Mouse (Mus musculus) cerebellum, adult (tissue): Measurements from ENCODE around the gene Tmie.
"Not testable (repeated sequence)": the region's sequence is repeated elsewhere in the genome, so short reads cannot be mapped to it uniquely, and the experiment has no call there.

Experiments used
- ATAC-seq: cut with Nextera tagmentation; 2 replicates; pipeline ENCODE4 v1.9.2; 2017; ENCODE audit warnings: mild to moderate bottlenecking, moderate library complexity, mixed read lengths; ENCODE audit not compliant: insufficient number of reproducible peaks, low FRiP score, low TSS enrichment

Gene Tmie

GRCm38 (mm10) chr9:110844206-110844605 is 35.7 kb downstream of the Tmie start, which contains the start of gene Prss46:
TSS of gene Prss46 (plus strand) at chr9:110844506.
- no peak for ATAC-seq

GRCm38 (mm10) chr9:110841438-110841837 is 38.5 kb downstream of the Tmie start:
- ATAC-seq = no peak

DNA sequence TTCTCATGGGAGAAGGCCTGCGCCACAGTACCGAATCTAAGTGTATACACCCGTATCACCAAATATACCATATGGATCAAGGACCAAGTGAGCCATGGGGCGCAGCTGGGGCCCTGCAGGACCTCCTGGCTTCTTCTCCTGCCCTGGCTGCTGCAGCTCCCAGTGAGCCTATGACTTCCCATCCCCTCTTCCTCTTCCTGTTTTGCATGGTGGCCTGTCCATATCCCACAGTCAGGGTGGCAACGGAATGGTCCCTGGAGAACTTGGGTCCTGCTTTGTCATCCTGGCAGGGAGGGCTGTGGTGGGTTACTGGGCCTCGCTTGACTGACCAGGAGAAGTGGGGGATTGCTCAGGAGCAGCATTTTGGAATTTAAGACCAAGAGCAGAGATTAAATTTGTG is 39.0 kb downstream of the Tmie start:
- ATAC-seq = no peak

GRCm38 (mm10) chr9:110836112-110836511 is 43.8 kb downstream of the Tmie start:
- no peak for ATAC-seq

DNA sequence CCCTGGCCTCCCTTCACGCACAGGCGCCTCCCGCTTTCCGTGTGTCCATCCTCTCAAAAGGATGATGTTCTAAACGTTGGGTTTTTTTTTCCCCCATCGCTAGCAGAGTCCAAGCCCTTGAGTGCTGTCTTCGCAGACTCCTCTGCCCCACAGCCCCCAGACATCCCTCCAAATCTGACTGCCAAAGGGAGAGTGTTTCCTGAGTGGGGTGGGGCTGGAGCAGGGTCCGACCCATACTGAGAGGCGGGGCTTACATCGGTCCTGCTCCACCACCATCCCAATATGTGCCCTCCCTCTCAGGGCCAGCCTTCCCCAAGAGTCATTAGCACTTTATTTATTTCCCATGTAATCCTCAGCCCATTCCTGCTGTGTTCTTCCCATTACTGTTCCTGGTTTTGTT is 45.0 kb downstream of the Tmie start:
- ATAC-seq = no peak

DNA sequence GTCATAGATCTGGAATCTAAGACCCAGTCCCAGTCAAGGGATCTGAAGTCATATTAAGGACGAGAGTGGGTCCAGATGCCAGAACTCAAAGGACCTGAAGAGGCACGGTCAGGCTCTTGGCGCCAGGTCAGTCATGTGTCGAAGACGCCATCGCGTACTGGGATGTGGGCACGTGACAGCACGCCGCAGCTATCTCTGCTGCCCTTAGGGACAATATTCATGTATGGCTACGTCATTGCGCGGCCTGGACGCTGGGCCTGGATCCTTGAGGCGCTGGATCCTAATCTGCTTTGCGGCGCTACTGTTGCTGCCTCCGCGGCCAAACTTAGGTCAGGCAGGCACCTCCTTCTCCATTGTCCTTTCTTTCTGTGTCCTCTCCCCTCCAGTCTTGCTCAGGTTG is 45.5 kb downstream of the Tmie start, which contains the start of gene Prss45:
Gene Prss45, plus strand, starts transcription at position 178 of the 400 bp plus-strand sequence.
- no peak for ATAC-seq

DNA sequence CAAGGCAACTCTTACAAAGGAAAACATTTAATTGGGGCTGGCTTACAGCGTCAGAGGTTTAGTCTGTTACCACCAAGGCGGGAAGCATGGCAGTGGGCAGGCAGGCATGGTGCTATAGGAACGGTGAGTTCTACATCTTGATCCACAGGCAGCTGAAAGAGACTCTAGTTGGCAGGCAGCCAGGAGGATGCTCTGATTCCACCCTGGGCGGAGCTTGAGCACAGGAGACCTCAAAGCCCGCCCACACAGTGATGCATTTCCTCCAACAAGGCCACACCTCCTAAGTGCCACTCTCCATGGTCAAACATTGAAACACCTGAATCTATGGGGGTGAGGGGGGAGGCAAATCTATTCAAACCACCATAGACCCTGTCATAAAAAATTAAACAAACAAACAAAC is 46.9 kb downstream of the Tmie start:
- ATAC-seq = no peak

GRCm38 (mm10) chr9:110826390-110826789 is 53.5 kb downstream of the Tmie start, which contains the start of gene Prss43:
TSS of gene Prss43 (plus strand) at chr9:110826690.
- no peak for ATAC-seq

- ATAC-seq = no peak
These were observed 54.1 kb downstream of the Tmie start for GRCm38 (mm10) chr9:110825832-110826231.

DNA sequence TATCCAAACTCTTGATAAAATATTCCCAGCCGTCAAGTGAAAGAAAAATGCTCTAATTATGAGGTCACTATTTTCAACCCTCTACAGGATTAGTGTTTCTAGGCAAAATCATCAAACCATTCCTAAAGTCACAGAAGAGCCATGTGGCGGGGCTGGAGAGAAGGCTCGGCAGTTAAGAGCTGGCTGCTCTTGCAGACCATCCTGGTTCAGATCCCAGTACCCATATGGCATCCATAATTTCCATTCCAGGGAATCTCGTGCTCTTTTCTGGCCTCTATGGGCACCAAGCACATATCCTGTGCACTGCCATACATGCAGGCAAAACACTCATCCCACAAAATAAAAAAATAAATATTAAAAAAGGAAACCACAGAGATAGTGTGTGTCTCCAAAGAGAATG is 54.5 kb downstream of the Tmie start:
- no peak for ATAC-seq

- no peak for ATAC-seq
These were observed 58.5 kb downstream of the Tmie start for GRCm38 (mm10) chr9:110821436-110821835.

DNA sequence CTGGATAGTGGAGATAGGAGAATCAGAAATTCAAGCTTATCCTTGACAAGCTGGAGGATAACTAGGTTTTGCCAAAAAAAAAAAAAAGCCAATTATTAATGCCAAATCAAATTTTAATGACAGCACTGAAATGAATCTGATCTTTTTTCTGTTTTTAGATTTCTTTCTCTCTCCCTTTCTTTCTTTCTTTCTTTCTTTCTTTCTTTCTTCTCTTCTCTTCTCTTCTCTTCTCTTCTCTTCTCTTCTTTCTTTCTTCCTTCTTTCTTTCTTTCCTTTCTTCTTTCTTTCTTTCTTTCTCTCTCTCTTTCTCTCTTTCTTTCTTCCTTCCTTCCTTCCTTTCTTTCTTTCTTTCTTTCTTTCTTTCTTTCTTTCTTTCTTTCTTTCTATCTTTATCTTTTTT is 59.4 kb downstream of the Tmie start:
- not testable (repeated sequence) for ATAC-seq
